Mouse (Mus musculus) forebrain, embryonic 12.5 days (tissue): ENCODE results near the gene Tmc5. TPM values are rescaled to one million over a fixed set of nuclear protein-coding genes. Genes with fewer than 3 reads are reported as not detected.
A peak's percentile ranks its signal among the peaks of the same experiment; 100 is the strongest.

Experiments used
- ATAC-seq: fragments of 200-750 bp; cut with Nextera tagmentation; 2 replicates; pipeline ENCODE4 v1.8.0; 2017; ENCODE audit warnings: moderate TSS enrichment; ENCODE audit not compliant: low FRiP score
- H3K27ac ChIP-seq: fragments of 300-500 bp; sonication (generic); 2 replicates; pipeline ENCODE4 v1.5.1; 2016; ENCODE audit warnings: mild to moderate bottlenecking
- H3K27me3 ChIP-seq: fragments of 300-500 bp; sonication (generic); 2 replicates; pipeline ENCODE4 v1.6.1; 2016; ENCODE audit warnings: mild to moderate bottlenecking
- H3K36me3 ChIP-seq: fragments of 300-500 bp; sonication (generic); replicated peaks from 2 replicates; pipeline ENCODE4 v1.6.1; 2016; ENCODE audit warnings: mild to moderate bottlenecking
- H3K4me1 ChIP-seq: fragments of 300-500 bp; sonication (generic); 2 replicates; pipeline ENCODE4 v1.6.1; 2016
- H3K4me2 ChIP-seq: fragments of 300-500 bp; sonication (generic); 2 replicates; pipeline ENCODE4 v1.6.1; 2016; ENCODE audit warnings: mild to moderate bottlenecking, moderate library complexity
- H3K4me3 ChIP-seq: fragments of 300-500 bp; sonication (generic); replicated peaks from 2 replicates; pipeline ENCODE4 v1.5.1; 2016; ENCODE audit warnings: mild to moderate bottlenecking
- H3K9ac ChIP-seq: fragments of 300-500 bp; sonication (generic); 2 replicates; pipeline ENCODE4 v1.6.1; 2016; ENCODE audit warnings: mild to moderate bottlenecking
- H3K9me3 ChIP-seq: fragments of 300-500 bp; sonication (generic); 2 replicates; pipeline ENCODE4 v1.6.1; 2016
- WGBS: fragments of 180-500 bp; shearing (Covaris S2); methylation state at CpG from one replicate; pipeline ENCODE4 v1.1.7; 2016; 5-methylcytosine and 5-hydroxymethylcytosine counted together
- polyA plus RNA-seq: library from polyadenylated mRNA; unstranded; fragments of >200 nt; fragmentation: Nextera tagmentation; extraction: Ambion mirVana; gene quantifications from 2 replicates; pipeline ENCODE4 v1.2.1, GENCODE M21; 2016

Tmc5 gene
- polyA plus RNA-seq, 1 experiment from 2014 or later, result 0.65 TPM

DNA sequence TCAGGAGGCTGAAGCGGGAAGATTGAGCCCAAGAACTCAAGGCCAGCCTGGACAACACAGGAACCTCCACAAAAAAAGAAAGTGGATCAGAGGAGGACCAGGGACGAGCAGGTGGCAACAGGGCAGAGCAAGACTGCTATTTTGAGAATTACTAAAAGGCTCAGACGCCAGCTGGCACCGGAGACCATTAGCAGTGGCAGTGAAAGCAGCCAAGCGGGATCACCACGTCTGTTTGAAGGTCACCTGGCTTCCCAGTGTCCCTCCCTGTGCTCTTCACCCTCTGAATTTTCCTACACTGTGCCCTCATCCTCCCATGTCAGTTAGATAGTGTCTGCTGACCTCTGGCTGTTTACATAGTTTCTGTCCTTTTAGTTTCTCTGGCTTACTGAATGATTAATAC is 11.2 kb upstream of the Tmc5 start:
- no peak overlapping the region for H3K9ac ChIP-seq
- H3K4me1 ChIP-seq, result peaks cover 22% of the 10 kb centered on the region
- H3K4me3 ChIP-seq, result no peak overlapping the region
- no peaks in the 10 kb centered on the region for H3K27me3 ChIP-seq
- no peak overlapping the region for H3K4me2 ChIP-seq
- WGBS, result 78% methylated on average over 6 of the region's 6 CpGs
- H3K9me3 ChIP-seq, result 0 out of 2 replicates have a peak, but pooled peaks cover 3% of the 10 kb centered on the region
- H3K36me3 ChIP-seq, result peaks cover 4% of the 10 kb centered on the region; the same call in 1 of the 2 replicates
- 0 out of 2 replicates have a peak overlapping the region, but pooled peaks have one; percentile 31 for H3K27ac ChIP-seq
- ATAC-seq, result no peak

DNA sequence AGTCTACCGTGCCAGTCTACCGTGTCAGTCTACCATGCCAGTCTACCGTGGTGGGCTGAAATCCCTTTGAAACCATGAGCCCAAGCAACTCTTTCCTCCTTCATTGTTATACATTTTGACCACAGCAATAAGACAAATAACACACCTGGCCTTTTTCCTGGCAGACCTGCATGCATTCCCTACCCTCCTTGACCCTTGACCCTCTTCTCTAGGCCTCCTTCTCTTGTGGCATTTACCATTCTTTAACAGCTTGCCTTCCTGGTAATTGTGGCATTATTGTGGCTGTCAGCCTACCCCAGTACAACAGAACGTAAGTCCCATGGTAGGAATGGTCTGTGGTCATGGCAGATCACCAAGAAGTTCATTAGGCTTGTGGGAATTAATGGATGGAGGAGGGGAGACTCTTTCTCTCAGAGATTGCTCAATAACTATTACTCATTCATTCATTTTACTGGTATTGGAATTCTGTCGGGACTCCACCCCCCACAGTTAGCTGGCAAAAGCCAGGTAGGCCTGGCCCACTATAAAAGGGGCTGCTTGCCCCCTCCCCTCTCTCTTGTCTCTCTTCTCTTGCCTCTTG is 6.3 kb upstream of the Tmc5 start:
- 89% methylated on average over 5 of the region's 5 CpGs for WGBS
- H3K9ac ChIP-seq, result no peak overlapping the region
- H3K27me3 ChIP-seq, result no peaks in the 10 kb centered on the region
- no peaks in the 10 kb centered on the region for H3K9me3 ChIP-seq
- H3K4me2 ChIP-seq, result no peak overlapping the region
- no peak overlapping the region for H3K4me3 ChIP-seq
- H3K4me1 ChIP-seq, result peaks cover 38% of the 10 kb centered on the region
- no peak for ATAC-seq
- no peak overlapping the region for H3K27ac ChIP-seq
- H3K36me3 ChIP-seq, result no peaks in the 10 kb centered on the region

DNA sequence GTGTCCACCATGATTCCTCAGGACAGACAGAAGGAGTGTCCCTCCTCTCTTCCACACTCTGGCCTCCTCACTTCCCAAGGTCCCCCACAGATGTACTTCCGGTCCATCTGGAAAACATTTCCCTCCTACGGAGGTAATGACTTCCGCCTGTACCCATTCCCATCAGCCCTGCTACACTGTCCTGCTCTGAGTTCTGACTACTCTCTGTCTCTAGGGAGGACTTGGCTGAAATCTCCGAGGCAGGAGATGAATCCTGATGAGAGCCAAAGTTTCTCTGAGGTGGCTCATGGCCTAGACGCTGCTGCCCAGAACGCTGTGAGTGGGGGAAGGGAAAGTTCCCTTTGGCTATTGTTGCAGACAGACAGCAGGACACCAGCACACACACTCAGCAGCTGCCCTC is 5.0 kb upstream of the Tmc5 start:
- Histone ChIP-seq H3K9ac (no peak overlapping the region), H3K4me3 (no peak overlapping the region), H3K4me1 (peaks cover 42% of the 10 kb centered on the region), H3K9me3 (no peaks in the 10 kb centered on the region), H3K36me3 (no peaks in the 10 kb centered on the region), H3K27ac (peak overlapping the region; percentile 98), H3K27me3 (peaks cover 12% of the 10 kb centered on the region), H3K4me2 (no peak overlapping the region)
- no peak for ATAC-seq
- 44% methylated on average over 6 of the region's 6 CpGs for WGBS

DNA sequence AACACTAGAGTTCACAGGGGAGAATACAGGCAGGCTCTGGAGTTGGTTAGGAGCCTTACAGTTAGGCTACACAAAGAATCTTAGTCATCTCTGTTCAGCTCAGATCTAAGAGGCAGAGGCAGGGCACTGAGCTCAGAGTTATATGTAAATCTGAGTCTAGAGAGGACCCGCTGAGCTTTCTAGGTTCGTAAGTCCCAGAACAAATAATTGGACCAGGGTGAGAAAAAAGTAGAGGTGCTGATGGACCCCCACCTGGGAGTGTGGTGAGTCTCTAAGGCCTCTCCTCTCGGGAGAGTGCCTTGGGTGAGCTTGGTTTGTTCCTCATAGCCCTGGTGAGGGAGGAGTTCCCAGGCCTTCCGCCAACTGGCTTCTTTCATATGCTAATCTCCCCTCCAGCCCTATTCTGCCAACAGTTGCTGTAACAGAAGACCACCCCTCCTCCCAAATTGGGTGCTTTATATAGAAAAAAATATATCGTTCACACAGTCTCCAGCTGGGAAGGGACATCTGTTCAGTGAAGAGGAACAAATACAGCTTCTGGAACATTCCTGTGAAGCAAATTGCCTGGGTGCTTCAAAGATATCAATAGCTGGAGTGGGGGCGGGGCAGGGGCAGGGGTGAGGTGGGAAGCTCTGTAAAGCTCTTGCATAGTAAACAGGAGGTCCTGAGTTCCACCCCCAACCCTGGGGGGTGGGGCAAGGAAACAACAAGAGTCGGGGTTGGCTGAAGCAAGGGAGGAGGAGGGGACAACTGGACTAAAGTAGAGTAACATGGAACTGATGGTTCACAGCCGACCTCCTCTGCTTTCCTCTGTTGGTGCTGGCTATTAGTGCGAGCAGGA is 3.3 kb upstream of the Tmc5 start:
- WGBS, result 2% methylated on average over 9 of the region's 9 CpGs
- H3K4me2 ChIP-seq, result peak overlapping the region; percentile 45
- peaks cover 50% of the 10 kb centered on the region for H3K4me1 ChIP-seq
- peaks cover 26% of the 10 kb centered on the region for H3K27me3 ChIP-seq
- no peaks in the 10 kb centered on the region for H3K36me3 ChIP-seq
- peak; percentile 91 for ATAC-seq
- H3K9me3 ChIP-seq, result no peaks in the 10 kb centered on the region
- H3K4me3 ChIP-seq, result 0 out of 2 replicates have a peak overlapping the region, but pooled peaks have one; percentile 8
- H3K27ac ChIP-seq, result peak overlapping the region; percentile 98
- H3K9ac ChIP-seq, result peak overlapping the region; percentile 29; the same call in 1 of the 2 replicates

DNA sequence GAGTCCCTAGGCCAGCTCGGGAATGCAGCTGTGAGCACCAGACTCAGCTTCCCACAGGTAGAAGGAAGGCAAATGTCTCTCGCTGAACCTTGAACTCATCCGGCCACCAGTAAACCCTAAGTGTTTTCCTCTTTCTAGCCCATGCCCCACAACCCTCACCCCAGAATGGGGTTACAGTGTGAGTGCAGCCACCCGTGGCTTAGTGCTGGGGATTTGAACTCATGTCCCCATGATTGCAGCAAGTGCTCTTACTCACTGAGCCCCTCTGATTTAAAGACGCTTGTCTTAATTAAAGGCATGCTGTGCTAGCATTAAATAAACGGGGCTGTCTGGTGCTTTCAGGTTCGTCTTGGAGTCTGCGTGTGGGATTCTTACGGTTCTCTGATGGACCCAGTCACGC is 2.5 kb upstream of the Tmc5 start:
- Histone ChIP-seq H3K27ac (peak overlapping the region; percentile 98), H3K9ac (no peak overlapping the region), H3K36me3 (no peaks in the 10 kb centered on the region), H3K9me3 (no peaks in the 10 kb centered on the region), H3K4me3 (peak overlapping the region; percentile 8; the same call in 1 of the 2 replicates), H3K4me1 (peaks cover 50% of the 10 kb centered on the region), H3K4me2 (peak overlapping the region; percentile 45), H3K27me3 (peaks cover 28% of the 10 kb centered on the region)
- no peak for ATAC-seq
- WGBS, result 20% methylated on average over 10 of the region's 10 CpGs

DNA sequence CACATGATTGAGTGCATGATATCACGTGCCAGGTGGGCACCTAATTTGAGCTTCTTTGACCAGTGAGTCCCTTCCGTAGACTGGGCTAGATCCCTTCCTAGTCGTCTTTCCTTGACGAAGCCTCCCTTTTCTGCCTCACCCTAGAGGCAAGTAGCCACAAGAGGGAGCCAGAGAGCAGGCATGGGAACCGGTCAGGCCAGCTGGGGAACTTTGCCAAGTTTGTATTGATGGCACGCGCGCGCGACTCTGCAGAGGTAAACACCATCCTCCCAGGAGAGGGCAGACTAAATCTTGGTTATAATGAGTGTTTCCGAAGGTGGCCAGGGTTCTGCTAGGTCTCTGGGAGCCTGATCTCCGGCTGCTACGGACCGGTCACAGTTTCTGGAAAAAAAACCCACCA is 1.9 kb upstream of the Tmc5 start:
- peak; percentile 14 for ATAC-seq
- Histone ChIP-seq H3K27me3 (peaks cover 28% of the 10 kb centered on the region), H3K9me3 (no peaks in the 10 kb centered on the region), H3K4me2 (peak overlapping the region; percentile 45), H3K9ac (no peak overlapping the region), H3K4me3 (no peak overlapping the region), H3K36me3 (no peaks in the 10 kb centered on the region), H3K27ac (peak overlapping the region; percentile 98), H3K4me1 (peaks cover 51% of the 10 kb centered on the region)
- WGBS, result 1% methylated on average over 14 of the region's 14 CpGs

DNA sequence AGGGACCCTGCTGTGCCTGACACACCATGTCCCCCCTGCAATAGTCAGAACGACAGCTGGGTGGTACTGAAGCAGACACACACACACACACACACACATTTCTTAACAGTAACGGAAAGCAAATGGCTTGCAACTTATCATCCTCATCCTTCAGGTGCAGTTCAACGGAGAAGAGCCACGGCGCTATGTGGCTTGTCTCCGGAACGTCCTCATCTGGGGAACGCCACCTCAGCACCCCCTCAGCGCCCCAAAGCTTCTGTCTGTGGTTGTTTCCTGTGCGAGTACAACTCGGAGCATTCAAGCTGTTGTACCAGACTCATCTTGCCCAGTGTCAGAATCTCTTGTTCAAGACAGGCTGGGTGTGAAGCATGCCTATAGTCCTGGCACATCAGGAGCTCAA is 826 bp upstream of the Tmc5 start:
- H3K9me3 ChIP-seq, result no peaks in the 10 kb centered on the region
- H3K9ac ChIP-seq, result no peak overlapping the region
- peaks cover 55% of the 10 kb centered on the region for H3K4me1 ChIP-seq
- peaks cover 28% of the 10 kb centered on the region for H3K27me3 ChIP-seq
- no peak overlapping the region for H3K4me2 ChIP-seq
- no peak overlapping the region for H3K4me3 ChIP-seq
- 79% methylated on average over 11 of the region's 11 CpGs for WGBS
- H3K27ac ChIP-seq, result no peak overlapping the region
- H3K36me3 ChIP-seq, result no peaks in the 10 kb centered on the region
- no peak for ATAC-seq

DNA sequence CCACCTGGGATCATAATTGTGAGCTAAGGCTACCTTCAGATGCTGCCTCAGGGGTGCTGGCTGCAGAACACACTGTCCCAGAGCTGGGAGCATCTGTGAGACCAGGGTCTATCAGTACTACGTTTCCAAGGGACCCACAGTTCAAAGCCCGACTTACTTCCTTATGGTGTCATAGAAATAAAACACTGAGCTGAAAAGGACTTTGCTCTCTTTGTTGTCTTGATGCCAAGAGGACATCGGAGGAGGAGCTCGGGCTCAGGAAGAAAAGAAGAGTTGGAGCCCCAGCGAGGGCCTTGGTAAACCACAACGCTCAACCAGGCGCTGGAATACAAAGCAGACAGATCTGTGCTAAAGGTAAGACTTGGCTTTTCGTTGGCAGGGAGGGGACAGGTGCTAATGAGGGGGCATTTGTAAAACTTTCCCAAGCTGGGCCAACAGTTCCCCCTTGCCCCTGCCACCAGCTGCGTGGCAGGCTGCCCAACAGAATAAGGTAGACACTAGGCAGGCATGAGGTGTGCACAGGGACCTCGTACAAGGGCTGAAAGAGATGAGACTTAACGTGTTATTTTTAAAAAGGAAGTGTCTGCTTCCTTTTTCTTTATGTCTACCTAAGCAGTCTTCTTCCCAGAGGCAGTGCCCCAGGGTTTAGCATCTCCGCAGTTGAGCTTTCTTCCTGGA is 3.0 kb downstream of the Tmc5 start:
- no peaks in the 10 kb centered on the region for H3K36me3 ChIP-seq
- 66% methylated on average over 12 of the region's 12 CpGs for WGBS
- ATAC-seq, result no peak
- H3K4me2 ChIP-seq, result no peak overlapping the region
- H3K9me3 ChIP-seq, result no peaks in the 10 kb centered on the region
- H3K27ac ChIP-seq, result no peak overlapping the region
- H3K4me3 ChIP-seq, result no peak overlapping the region
- H3K27me3 ChIP-seq, result peaks cover 28% of the 10 kb centered on the region
- H3K4me1 ChIP-seq, result peaks cover 18% of the 10 kb centered on the region
- no peak overlapping the region for H3K9ac ChIP-seq

DNA sequence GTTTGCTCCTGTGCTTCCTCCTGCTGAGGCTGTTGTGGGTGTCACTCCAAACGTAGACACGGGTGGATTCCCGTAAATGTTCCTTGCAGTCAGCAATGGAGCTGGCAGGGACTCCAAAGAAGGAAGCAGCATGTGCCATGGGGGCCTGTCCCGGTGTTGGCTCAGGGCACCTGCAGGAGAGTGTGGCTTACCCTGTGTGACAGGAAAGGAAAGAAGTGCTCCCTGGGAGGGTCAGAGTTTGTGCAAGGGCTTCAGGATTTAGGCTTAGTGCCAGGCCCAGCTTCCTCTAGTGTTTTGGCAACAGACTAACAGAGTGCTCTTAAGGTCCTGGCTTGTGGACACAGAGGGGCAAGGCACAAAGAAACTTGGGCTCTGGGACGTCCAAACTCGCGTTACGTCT is 7.7 kb downstream of the Tmc5 start:
- Histone ChIP-seq H3K4me3 (no peak overlapping the region), H3K4me2 (no peak overlapping the region), H3K9me3 (peaks cover 7% of the 10 kb centered on the region; the same call in 1 of the 2 replicates), H3K4me1 (0 out of 2 replicates have a peak, but pooled peaks cover 4% of the 10 kb centered on the region), H3K27ac (no peak overlapping the region), H3K36me3 (no peaks in the 10 kb centered on the region), H3K9ac (no peak overlapping the region), H3K27me3 (no peaks in the 10 kb centered on the region)
- no peak for ATAC-seq
- 87% methylated on average over 8 of the region's 8 CpGs for WGBS

DNA sequence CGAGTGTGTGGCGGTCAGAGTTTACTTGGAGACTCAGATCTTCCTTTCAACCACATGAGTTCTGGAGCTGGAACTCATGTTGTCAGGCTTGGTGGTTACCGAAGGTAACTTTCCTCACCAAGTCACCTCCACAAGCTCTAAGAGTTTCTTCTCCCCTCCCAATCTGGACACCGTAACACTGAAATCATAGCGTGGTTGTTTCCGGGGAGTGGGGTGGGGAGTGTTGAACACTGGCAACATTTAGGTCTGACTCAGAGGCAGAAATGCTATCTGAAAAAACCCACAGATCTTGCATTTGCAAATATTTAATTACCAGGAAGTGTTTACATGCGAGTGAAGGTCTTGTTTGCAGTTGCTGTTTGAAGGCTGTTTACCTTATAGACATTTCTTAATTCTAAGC is 12.7 kb downstream of the Tmc5 start:
- no peak overlapping the region for H3K9ac ChIP-seq
- H3K9me3 ChIP-seq, result peaks cover 7% of the 10 kb centered on the region; the same call in 1 of the 2 replicates
- H3K4me3 ChIP-seq, result no peak overlapping the region
- H3K4me2 ChIP-seq, result no peak overlapping the region
- no peaks in the 10 kb centered on the region for H3K36me3 ChIP-seq
- H3K4me1 ChIP-seq, result peaks cover 9% of the 10 kb centered on the region; the same call in 1 of the 2 replicates
- WGBS, result 92% methylated on average over 7 of the region's 7 CpGs
- H3K27me3 ChIP-seq, result no peaks in the 10 kb centered on the region
- no peak overlapping the region for H3K27ac ChIP-seq
- ATAC-seq, result no peak

DNA sequence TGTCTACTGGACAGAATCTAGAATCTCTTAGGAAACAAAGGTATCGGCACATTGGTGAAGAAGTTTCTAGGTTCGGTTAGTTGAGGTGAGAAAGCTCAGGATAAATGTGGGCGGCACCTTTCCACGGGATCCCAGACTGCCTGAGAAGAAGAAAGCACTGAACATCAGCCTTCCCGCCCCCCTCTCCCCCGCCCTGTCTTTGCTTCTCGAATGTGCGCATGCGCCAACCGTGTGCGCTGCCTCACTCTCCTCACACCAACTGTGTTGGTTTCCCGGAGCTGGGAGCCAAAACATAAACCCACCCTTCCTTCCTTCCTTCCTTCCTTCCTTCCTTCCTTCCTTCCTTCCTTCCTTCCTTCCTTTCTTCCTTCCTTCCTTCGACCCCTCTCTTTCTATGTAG is 13.6 kb downstream of the Tmc5 start:
- no peaks in the 10 kb centered on the region for H3K36me3 ChIP-seq
- H3K9ac ChIP-seq, result no peak overlapping the region
- H3K4me1 ChIP-seq, result peaks cover 9% of the 10 kb centered on the region; the same call in 1 of the 2 replicates
- no peak overlapping the region for H3K4me2 ChIP-seq
- no peak for ATAC-seq
- H3K4me3 ChIP-seq, result no peak overlapping the region
- H3K9me3 ChIP-seq, result peaks cover 7% of the 10 kb centered on the region; the same call in 1 of the 2 replicates
- 88% methylated on average over 13 of the region's 13 CpGs for WGBS
- no peaks in the 10 kb centered on the region for H3K27me3 ChIP-seq
- no peak overlapping the region for H3K27ac ChIP-seq

DNA sequence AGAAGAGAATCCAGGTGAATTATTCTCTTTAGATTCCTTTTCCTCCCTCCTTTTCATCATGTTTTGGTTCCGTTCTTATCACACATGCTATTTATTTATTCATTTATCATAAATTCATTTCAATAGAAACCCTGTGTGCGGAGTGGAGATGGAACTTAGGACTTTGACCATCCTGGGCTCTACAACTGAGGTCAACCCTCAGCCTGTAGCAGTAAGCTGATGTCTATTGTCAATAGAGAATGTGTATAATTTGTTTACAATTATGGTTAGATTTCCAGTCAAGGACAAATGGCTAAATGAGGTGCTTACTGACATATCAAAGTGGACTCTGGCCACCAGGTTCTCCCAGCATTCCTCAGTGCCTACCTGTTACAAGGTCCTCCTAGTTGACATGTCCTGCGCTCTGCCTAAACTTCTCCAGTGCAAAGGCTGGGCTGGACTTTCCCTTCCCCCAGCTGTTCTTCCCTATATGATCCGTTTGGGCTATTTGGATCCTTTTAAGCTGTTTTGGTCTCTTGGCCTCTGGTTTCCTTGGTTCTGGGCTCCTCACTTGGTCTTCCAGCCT is 14.2 kb downstream of the Tmc5 start:
- H3K9me3 ChIP-seq, result peaks cover 4% of the 10 kb centered on the region; the same call in 1 of the 2 replicates
- peaks cover 9% of the 10 kb centered on the region; the same call in 1 of the 2 replicates for H3K4me1 ChIP-seq
- no peak overlapping the region for H3K4me3 ChIP-seq
- H3K36me3 ChIP-seq, result no peaks in the 10 kb centered on the region
- H3K27ac ChIP-seq, result peak overlapping the region; percentile 25; the same call in 1 of the 2 replicates
- WGBS, result 92% methylated on average over 4 of the region's 4 CpGs
- no peaks in the 10 kb centered on the region for H3K27me3 ChIP-seq
- H3K4me2 ChIP-seq, result no peak overlapping the region
- ATAC-seq, result no peak
- H3K9ac ChIP-seq, result no peak overlapping the region
